Mouse (Mus musculus): Measurements from ENCODE around the gene Engase. TPM values are rescaled to one million over a fixed set of nuclear protein-coding genes. Genes with fewer than 3 reads are reported as not detected.

The Engase gene
- polyA plus RNA-seq, 1 experiment from 2014 or later, result 3.9 TPM

- Histone ChIP-seq H3K27ac (ENCODE audit: low read depth, low read length) (no peak overlapping the region), H3K9me3 (replicated peaks; ENCODE audit: control insufficient read depth, low read length) (no peaks in the 10 kb centered on the region), H3K4me1 (ENCODE audit: control insufficient read depth, insufficient read depth, low read length) (0 out of 2 replicates have a peak, but pooled peaks cover 3% of the 10 kb centered on the region), H3K9ac (ENCODE audit: low read length) (no peak overlapping the region), H3K27me3 (replicated peaks; ENCODE audit: control insufficient read depth, insufficient read depth, low read length) (no peaks in the 10 kb centered on the region), H3K36me3 (ENCODE audit: control insufficient read depth, insufficient read depth, low read length) (0 out of 2 replicates have a peak, but pooled peaks cover 3% of the 10 kb centered on the region), H3K4me3 (ENCODE audit: low read depth, low read length) (no peak overlapping the region), H3K4me2 (ENCODE audit: low read length) (no peak overlapping the region)
- ATAC-seq, result no peak
- DNase-seq (ENCODE audit: low spot score), result no peak
- WGBS, result 29% methylated on average over 34 of the region's 34 CpGs
Measured at GRCm38 (mm10) chr11:118503418-118504179, 27.0 kb downstream of the Engase start.

- Histone ChIP-seq H3K9ac (ENCODE audit: low read length) (no peak overlapping the region), H3K4me3 (ENCODE audit: low read depth, low read length) (no peak overlapping the region), H3K27ac (ENCODE audit: low read depth, low read length) (no peak overlapping the region), H3K4me2 (ENCODE audit: low read length) (no peak overlapping the region), H3K27me3 (replicated peaks; ENCODE audit: control insufficient read depth, insufficient read depth, low read length) (no peaks in the 10 kb centered on the region), H3K4me1 (ENCODE audit: control insufficient read depth, insufficient read depth, low read length) (0 out of 2 replicates have a peak, but pooled peaks cover 3% of the 10 kb centered on the region), H3K36me3 (ENCODE audit: control insufficient read depth, insufficient read depth, low read length) (0 out of 2 replicates have a peak, but pooled peaks cover 3% of the 10 kb centered on the region), H3K9me3 (replicated peaks; ENCODE audit: control insufficient read depth, low read length) (no peaks in the 10 kb centered on the region)
- ATAC-seq (no peak), DNase-seq (ENCODE audit: low spot score) (no peak)
- 80% methylated on average over 5 of the region's 5 CpGs for WGBS
Measured at GRCm38 (mm10) chr11:118504180-118504454, 27.5 kb downstream of the Engase start.

- WGBS, result 89% methylated on average over 6 of the region's 6 CpGs
Measured at GRCm38 (mm10) chr11:118507095-118507494, 30.5 kb downstream of the Engase start.

GRCm38 (mm10) chr11:118507904-118508303, 31.3 kb downstream of the Engase start:
- ATAC-seq, result no peak
- 31% methylated on average over 5 of the region's 5 CpGs for WGBS
- no peak overlapping the region for H3K4me2 ChIP-seq (ENCODE audit: low read length)

More at GRCm38 (mm10) chr11:118507095-118507494, 30.5 kb downstream of the Engase start:
- Histone ChIP-seq H3K9me3 (replicated peaks; ENCODE audit: control insufficient read depth, low read length) (no peaks in the 10 kb centered on the region), H3K4me3 (ENCODE audit: low read depth, low read length) (no peak overlapping the region), H3K27ac (ENCODE audit: low read depth, low read length) (no peak overlapping the region), H3K27me3 (replicated peaks; ENCODE audit: control insufficient read depth, insufficient read depth, low read length) (no peaks in the 10 kb centered on the region), H3K4me2 (ENCODE audit: low read length) (no peak overlapping the region), H3K36me3 (ENCODE audit: control insufficient read depth, insufficient read depth, low read length) (0 out of 2 replicates have a peak, but pooled peaks cover 3% of the 10 kb centered on the region), H3K4me1 (ENCODE audit: control insufficient read depth, insufficient read depth, low read length) (peaks cover 8% of the 10 kb centered on the region), H3K9ac (ENCODE audit: low read length) (no peak overlapping the region)
- ATAC-seq (no peak), DNase-seq (ENCODE audit: low spot score) (no peak)

GRCm38 (mm10) chr11:118508341-118508740, 31.7 kb downstream of the Engase start:
- H3K4me1 ChIP-seq (ENCODE audit: control insufficient read depth, insufficient read depth, low read length), result peaks cover 15% of the 10 kb centered on the region
- ATAC-seq, result no peak
- 76% methylated on average over 7 of the region's 7 CpGs for WGBS

More at GRCm38 (mm10) chr11:118507904-118508303, 31.3 kb downstream of the Engase start:
- H3K27ac ChIP-seq (ENCODE audit: low read depth, low read length), result no peak overlapping the region
- peak; percentile 80 for DNase-seq (ENCODE audit: low spot score)
- no peaks in the 10 kb centered on the region for H3K27me3 ChIP-seq (replicated peaks; ENCODE audit: control insufficient read depth, insufficient read depth, low read length)
- H3K36me3 ChIP-seq (ENCODE audit: control insufficient read depth, insufficient read depth, low read length), result 0 out of 2 replicates have a peak, but pooled peaks cover 3% of the 10 kb centered on the region
- no peak overlapping the region for H3K9ac ChIP-seq (ENCODE audit: low read length)
- H3K4me1 ChIP-seq (ENCODE audit: control insufficient read depth, insufficient read depth, low read length), result peaks cover 16% of the 10 kb centered on the region
- H3K4me3 ChIP-seq (ENCODE audit: low read depth, low read length), result no peak overlapping the region
- H3K9me3 ChIP-seq (replicated peaks; ENCODE audit: control insufficient read depth, low read length), result no peaks in the 10 kb centered on the region

GRCm38 (mm10) chr11:118511851-118512250, 35.2 kb downstream of the Engase start:
- peak overlapping the region; percentile 32; the same call in 1 of the 2 replicates for H3K9ac ChIP-seq (ENCODE audit: low read length)
- H3K9me3 ChIP-seq (replicated peaks; ENCODE audit: control insufficient read depth, low read length), result no peaks in the 10 kb centered on the region
- H3K27me3 ChIP-seq (replicated peaks; ENCODE audit: control insufficient read depth, insufficient read depth, low read length), result no peaks in the 10 kb centered on the region
- ATAC-seq (peak; percentile 79), DNase-seq (ENCODE audit: low spot score) (peak; percentile 83)
- peak overlapping the region; percentile 22; the same call in 1 of the 2 replicates for H3K4me2 ChIP-seq (ENCODE audit: low read length)
- WGBS, result 21% methylated on average over 6 of the region's 6 CpGs
- H3K4me3 ChIP-seq (ENCODE audit: low read depth, low read length), result no peak overlapping the region
- H3K4me1 ChIP-seq (ENCODE audit: control insufficient read depth, insufficient read depth, low read length), result peaks cover 14% of the 10 kb centered on the region
- peak overlapping the region; percentile 45; the same call in 1 of the 2 replicates for H3K27ac ChIP-seq (ENCODE audit: low read depth, low read length)
- no peaks in the 10 kb centered on the region for H3K36me3 ChIP-seq (ENCODE audit: control insufficient read depth, insufficient read depth, low read length)

More at GRCm38 (mm10) chr11:118508341-118508740, 31.7 kb downstream of the Engase start:
- Histone ChIP-seq H3K4me2 (ENCODE audit: low read length) (no peak overlapping the region), H3K9me3 (replicated peaks; ENCODE audit: control insufficient read depth, low read length) (no peaks in the 10 kb centered on the region), H3K27me3 (replicated peaks; ENCODE audit: control insufficient read depth, insufficient read depth, low read length) (no peaks in the 10 kb centered on the region), H3K27ac (ENCODE audit: low read depth, low read length) (no peak overlapping the region), H3K9ac (ENCODE audit: low read length) (no peak overlapping the region), H3K36me3 (ENCODE audit: control insufficient read depth, insufficient read depth, low read length) (0 out of 2 replicates have a peak, but pooled peaks cover 3% of the 10 kb centered on the region), H3K4me3 (ENCODE audit: low read depth, low read length) (no peak overlapping the region)
- DNase-seq (ENCODE audit: low spot score), result no peak

- no peaks in the 10 kb centered on the region for H3K9me3 ChIP-seq (replicated peaks; ENCODE audit: control insufficient read depth, low read length)
- no peak overlapping the region for H3K4me3 ChIP-seq (ENCODE audit: low read depth, low read length)
- peak overlapping the region; percentile 22; the same call in 1 of the 2 replicates for H3K4me2 ChIP-seq (ENCODE audit: low read length)
- peak overlapping the region; percentile 45; the same call in 1 of the 2 replicates for H3K27ac ChIP-seq (ENCODE audit: low read depth, low read length)
- H3K36me3 ChIP-seq (ENCODE audit: control insufficient read depth, insufficient read depth, low read length), result no peaks in the 10 kb centered on the region
- H3K9ac ChIP-seq (ENCODE audit: low read length), result peak overlapping the region; percentile 32; the same call in 1 of the 2 replicates
- no peaks in the 10 kb centered on the region for H3K27me3 ChIP-seq (replicated peaks; ENCODE audit: control insufficient read depth, insufficient read depth, low read length)
- ATAC-seq (peak; percentile 51), DNase-seq (ENCODE audit: low spot score) (peak; percentile 37)
- WGBS, result 34% methylated on average over 15 of the region's 15 CpGs
- peaks cover 14% of the 10 kb centered on the region for H3K4me1 ChIP-seq (ENCODE audit: control insufficient read depth, insufficient read depth, low read length)
Measured at GRCm38 (mm10) chr11:118512257-118512910, 35.8 kb downstream of the Engase start.

GRCm38 (mm10) chr11:118517924-118518323, 41.3 kb downstream of the Engase start:
- no peak overlapping the region for H3K9ac ChIP-seq (ENCODE audit: low read length)
- no peak overlapping the region for H3K4me3 ChIP-seq (ENCODE audit: low read depth, low read length)
- H3K4me1 ChIP-seq (ENCODE audit: control insufficient read depth, insufficient read depth, low read length), result peaks cover under 1% of the 10 kb centered on the region; the same call in 1 of the 2 replicates
- H3K27me3 ChIP-seq (replicated peaks; ENCODE audit: control insufficient read depth, insufficient read depth, low read length), result no peaks in the 10 kb centered on the region
- no peak for ATAC-seq
- H3K4me2 ChIP-seq (ENCODE audit: low read length), result no peak overlapping the region
- DNase-seq (ENCODE audit: low spot score), result no peak
- WGBS, result 86% methylated on average over 7 of the region's 7 CpGs
- no peaks in the 10 kb centered on the region for H3K36me3 ChIP-seq (ENCODE audit: control insufficient read depth, insufficient read depth, low read length)
- H3K27ac ChIP-seq (ENCODE audit: low read depth, low read length), result no peak overlapping the region
- H3K9me3 ChIP-seq (replicated peaks; ENCODE audit: control insufficient read depth, low read length), result no peaks in the 10 kb centered on the region

Measured in forebrain, embryonic 14.5 days (tissue).